Mouse (Mus musculus) testis, postnatal 14 days (tissue): ENCODE results near the gene Rps7.

Experiments
- DNase-seq: peaks from one replicate; pipeline ENCODE4 v3.0.0; 2021; ENCODE audit warnings: low spot score

The Rps7 gene

DNA sequence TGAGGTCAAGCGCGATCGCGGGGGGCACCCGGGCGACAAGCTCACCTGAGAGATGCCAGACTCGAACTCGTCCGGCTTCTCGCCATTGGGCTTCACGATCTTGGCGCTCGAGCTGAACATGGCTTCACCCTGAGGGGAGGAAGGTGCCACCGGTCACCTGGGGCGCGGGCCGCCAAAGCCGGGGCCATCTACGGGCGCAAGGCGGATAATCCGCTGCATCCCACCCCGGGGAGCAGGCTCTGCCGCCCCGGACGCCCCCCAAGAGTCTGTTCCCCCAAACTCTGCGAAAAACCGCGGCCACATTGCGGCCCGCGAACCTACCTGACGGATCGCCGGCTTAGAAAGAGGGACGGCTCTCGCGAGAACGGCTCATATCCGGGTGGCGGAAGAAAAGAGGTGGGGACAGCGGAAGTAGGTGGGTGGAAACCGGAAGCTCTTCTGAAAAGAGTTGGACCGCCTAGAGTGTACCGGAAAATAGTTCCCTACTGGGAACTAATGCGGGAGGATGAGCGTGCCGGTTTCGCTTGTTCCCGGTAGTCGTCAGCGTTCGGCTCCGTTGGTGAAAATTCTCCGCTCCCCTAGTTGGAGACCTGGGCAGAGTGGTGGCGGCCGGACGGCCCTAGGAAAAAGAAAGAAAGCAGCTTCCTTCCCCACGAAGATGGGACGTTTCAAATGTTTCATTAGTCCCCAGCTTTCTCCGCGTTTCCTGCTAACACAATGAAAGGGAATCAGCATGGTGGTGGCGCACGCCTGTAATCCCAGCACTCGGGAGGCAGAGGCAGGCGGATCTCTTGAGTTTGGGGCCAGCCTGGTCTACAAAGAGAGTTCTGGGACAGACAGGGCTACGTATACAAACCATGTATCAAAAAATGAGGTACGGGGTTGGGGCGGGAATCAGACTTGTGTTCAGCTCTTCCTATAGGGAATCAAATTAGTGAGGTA, at the start of gene Rps7:
Rps7 (minus strand) TSS at position 419 of the 942 bp plus-strand sequence.
- DNase-seq: peak; percentile 95

DNA sequence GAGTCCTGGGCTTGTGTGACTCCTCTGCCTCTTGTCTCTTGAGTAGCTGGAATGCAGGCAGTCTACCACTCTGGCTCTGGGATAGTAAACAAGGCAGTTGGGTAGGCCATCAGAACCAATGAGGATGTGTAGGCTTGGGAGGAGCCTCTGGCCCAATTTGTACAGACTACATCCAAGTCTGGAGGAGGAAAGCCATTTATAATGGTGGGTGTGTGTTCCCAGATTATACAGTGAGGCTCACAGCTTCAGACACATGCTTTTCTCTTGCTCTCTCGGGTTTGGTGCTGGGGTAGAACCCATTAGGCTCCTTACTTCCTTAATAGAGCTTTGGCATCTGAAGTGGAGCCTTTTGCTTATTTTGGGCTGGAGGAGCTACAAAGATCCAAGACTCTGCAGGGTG, 48.9 kb upstream of the Rps7 start:
- DNase-seq: no peak

DNA sequence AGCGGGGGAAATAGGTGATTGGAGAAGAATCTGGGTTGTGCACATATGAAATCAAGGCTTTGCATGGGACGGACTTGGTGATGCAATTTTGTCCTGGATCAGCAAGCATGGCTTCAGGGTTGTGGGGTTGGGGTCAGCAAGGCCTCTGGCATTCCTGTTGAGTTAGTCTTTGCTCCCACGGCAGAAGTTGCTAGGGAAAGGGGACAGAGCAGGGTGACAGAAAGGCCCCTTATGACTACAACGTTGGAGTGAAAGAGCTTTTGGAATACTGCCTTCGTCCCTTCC, 40.1 kb upstream of the Rps7 start:
- no peak for DNase-seq

DNA sequence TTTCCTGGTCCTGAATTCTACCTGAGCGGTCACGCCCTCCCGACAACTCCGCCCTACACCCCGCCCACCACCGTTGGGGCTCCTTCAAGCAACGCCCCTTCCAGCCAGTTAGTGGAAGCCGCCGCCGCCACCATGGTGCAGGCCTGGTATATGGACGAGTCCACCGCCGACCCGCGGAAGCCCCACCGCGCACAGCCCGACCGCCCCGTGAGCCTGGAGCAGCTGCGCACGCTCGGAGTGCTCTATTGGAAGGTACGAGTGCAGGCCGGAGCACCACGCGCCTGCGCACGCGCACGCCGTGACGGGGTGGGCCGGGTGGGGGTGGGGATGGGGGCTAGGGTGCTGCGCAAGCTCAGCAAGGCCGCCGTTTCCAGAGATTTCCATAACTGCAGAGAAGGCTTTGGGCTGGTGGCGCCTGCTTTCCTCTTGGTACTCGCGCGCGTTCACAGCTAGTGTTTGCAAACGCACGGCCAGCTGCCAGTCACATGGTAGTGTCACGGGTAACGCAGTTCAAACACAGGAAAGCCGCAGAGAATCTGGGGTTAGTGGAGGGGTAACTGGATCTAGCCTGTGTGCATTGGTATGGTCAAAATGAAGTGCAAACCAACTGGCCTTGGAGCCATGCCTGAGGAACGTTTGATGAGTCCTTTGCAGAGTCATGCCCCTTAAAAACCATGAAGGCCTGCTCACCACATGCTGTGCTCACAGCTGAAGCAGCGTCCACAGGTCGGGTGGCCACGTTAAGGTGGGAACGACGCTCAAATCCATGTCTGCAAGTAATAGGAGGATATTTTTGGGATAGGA, 39.6 kb upstream of the Rps7 start, which contains the start of gene Adi1:
Adi1 (plus strand) TSS at position 111 of the 804 bp plus-strand sequence.
- peak; percentile 85 for DNase-seq

DNA sequence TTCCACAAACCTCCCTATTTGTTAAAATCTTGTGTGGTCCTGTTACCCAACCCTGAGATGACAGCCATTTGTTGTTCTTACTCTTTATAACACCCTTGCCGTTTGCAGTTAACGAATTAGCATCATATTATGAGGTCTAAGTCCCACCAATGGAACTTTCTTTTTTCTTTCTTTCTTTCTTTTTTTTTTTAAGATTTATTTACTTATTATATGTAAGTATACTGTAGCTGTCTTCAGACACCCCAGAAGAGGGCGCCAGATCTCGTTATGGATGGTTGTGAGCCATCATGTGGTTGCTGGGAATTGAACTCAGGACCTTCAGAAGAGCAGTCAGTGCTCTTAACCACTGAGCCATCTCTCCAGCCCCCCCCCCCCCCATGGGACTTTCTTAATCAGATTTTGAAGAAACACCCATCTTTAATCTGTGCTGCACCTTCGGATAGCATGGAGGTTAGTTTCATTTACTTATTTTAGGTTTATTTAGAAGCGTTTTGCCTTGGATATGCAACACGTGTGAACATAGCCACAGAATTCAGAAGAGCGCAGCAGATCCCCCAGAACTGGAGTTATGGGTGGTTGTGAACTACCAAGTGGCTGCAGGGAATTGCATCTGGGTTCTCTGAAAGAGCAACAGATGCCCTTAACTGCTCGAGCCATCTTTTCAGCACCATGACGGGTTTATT, 38.4 kb upstream of the Rps7 start:
- no peak for DNase-seq

DNA sequence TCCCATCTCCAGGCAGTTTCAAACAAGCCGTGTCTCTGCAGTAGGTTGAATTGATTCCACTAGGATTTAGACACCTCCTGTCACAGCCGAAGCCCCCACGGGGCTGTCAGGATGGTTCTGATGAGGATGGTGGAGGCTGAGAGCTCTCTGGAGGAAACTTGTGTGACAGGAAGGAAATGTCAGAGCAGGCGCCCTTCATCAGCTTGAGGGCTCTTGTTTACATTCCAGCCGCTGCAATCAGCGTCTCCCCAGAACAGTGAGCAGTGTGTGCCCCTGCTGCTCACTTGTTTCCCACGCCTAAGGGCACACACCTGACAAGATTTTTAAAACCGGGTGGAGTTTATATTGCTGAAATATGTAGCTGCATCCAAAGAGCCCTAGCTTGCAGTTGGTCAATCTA, 31.5 kb upstream of the Rps7 start:
- DNase-seq: no peak

DNA sequence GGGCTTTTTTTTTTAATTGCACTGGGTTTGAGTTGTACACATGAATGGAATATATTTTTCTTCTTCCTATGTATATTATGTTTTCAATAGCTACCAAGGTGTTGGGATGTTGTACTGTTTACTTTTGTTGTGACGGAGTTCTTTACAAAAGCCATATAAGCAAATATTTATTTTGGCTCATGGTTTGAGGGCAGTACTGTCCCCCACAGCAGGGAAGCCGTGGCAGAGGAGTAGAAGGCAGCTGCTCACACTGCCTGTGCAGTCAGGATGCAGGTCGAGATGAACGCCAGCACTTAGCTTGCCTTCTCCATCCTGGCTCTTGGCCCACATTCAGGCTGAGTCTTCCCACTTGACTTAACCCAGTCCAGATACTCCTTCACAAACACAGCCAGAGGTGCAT, 31.0 kb upstream of the Rps7 start:
- no peak for DNase-seq

DNA sequence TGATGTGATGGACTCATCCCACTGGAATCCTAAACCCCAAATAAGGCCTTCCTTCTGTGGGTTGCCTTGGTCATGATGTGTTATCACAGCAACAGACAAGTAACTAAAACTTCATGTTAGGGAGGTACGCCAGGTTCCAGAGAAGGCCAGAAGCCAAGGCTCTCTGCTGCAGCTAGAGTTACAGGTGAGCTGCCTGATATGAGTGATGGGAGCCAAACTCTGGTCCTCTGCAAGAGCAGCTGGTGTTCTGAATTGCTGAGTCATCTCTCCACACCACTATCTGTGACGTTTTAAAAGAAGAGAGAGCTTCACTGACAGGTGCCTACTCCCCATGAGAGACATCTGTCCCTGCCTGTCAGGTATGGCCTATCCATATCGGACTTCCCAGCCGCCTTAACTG, 26.9 kb upstream of the Rps7 start:
- DNase-seq: no peak

DNA sequence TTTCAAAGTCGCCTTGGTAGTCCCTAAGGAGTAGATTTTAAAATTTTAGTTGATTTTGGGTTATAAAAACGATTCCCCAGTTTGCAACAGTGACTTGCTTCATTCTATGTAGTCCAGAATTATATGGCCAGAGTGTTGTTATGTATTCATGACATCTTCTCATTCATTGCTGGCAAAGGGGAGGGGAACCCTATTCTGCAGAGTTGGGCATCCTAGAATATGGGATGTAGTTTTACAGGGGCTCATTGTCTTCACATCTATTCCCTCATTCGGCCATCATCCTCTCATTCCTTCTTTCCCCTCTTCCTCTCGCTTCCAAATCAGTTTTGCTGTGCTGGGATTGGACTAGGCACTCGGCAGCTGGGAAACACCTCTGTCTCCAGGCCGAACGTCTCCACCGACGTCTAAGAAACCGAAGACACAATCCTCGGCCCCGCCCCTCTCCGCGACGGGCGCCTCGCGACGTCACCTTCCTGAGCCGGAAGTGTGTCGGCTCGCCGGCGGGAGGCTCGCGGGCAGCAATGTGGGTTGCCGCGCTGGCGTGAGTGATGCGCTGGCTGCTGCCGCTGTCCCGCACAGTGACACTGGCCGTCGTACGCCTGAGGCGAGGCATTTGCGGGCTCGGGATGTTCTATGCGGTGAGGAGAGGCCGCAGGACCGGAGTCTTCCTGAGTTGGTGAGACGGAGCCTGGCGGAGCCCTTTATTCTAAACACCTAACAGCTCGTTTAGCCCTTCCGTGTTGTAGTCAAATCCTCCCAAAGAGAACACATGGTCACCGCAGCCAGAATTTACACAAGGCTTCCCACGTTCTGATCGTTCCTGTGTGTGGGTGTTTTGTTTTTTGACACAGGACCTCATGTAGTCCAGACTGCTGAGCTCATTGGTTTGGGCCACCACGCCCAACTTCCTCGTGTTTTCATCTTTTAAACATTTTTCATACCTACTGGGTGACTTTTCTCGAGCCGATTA, 13.7 kb upstream of the Rps7 start, which contains the start of gene Rnaseh1:
Rnaseh1 (plus strand) TSS at position 462 of the 970 bp plus-strand sequence.
- peak; percentile 89 for DNase-seq

DNA sequence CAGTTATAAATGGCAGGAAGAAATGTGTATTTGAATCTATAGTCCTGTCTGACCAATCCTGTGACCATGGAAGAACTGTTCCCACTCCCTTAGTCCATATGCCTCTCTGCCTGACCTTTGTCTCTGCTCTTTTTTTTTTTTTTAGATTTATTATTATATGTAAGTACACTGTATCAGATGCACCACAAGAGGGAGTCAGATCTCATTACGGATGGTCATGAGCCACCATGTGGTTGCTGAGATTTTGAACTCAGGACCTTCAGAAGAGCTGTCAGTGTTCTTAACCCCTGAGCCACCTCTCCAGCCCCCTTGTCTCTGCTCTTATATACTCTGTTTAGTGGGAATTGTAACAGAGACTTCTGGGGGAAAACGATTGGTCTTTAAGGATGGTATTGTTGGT, 3.0 kb upstream of the Rps7 start:
- DNase-seq: no peak

DNA sequence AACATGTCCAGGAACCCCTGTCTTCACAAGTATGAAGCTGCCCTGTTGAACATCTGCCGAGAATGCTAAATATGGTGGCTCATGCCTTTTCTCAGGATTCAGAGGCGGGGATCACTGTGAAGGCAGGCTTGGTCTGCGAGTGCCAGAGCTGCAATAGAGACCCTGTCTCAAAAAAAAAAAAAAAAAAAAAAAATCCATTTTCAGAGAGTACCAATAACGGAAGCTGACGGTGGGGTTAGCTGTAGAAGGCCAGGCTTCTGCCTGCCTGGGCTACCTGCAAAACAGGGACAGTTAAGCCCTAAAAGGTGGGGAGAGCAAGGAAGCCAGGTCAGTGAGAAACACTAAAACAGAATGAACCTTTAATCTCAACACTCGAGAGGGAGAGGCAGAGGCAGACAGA, 790 bp upstream of the Rps7 start:
- no peak for DNase-seq

DNA sequence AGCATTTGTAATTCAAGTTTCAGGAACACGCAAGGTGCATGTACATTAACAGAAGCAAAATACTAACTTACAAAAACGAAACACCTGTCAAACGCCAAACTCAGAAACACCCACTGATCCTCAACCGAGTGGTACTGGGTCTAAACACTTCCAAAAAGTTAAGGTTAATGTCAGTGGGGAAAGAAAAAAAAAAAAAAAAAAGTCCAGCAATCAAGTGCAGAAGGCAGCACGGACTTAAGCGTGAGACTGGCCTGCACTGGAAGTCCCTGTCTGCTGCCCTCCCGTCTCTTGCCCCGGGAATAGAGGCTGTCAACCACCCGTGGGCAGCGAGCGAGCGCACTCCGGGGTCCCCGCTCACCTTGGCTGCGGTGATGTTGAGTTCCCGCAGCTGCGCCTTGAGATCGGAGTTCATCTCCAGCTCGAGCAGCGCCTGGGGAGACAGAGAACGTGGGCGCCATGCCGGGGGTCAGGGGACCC, 657 bp downstream of the Rps7 start:
- DNase-seq: no peak

DNA sequence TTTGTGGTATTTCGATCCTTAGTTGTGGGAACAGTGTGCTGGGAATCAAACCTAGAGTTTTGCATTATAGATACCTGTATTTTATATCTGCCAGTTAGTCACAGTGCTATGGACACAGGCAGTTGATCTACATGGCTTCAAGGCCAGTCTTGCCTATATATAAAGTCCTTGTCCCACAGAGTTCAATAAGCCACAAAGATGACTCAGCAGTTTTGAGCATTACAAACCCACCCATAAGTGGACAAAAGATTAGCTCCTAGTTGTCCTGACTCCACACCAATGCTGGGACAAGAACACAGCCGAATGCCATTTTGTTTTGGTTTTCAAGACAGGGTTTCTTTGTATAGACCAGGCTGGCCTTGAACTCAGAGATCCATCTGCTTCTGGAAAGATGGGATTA, 7.3 kb downstream of the Rps7 start:
- DNase-seq: no peak

DNA sequence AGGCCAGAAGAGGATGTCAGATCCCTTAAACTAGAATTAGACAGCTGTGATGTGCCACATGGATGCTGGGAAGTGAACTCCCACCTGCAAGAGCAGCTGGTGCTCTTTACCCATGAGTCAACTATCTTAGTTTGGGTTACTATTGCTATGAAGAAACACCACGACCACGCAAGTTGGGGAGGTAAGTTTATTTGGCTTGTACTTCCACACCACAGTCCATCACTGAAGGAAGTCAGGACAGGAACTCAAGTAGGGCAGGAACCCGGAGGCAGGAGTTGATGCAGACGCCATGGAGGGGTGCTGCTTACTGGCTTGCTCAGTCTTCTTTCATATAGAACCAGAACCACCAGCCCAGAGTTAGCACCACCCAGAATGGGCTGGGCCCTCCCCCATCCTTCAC, 8.7 kb downstream of the Rps7 start:
- no peak for DNase-seq

DNA sequence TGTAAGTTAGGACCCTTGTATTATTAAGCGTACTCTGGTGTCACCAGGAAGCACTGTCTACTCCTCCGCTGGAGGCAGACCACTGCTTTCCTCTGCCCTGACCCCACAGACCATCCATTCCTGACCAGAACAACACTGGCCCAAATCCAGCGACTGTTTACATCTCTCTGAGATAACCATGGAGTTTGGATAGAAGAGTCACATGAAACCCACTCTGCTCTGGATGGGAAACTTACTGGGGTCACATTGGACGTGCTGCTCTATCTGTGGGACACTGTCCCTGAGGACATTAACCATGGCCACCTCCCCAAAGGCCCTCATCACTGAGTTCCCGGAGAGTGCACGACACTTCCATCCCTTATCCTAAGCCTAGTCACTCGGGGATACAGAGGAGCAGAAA, 10.3 kb downstream of the Rps7 start:
- DNase-seq: no peak

DNA sequence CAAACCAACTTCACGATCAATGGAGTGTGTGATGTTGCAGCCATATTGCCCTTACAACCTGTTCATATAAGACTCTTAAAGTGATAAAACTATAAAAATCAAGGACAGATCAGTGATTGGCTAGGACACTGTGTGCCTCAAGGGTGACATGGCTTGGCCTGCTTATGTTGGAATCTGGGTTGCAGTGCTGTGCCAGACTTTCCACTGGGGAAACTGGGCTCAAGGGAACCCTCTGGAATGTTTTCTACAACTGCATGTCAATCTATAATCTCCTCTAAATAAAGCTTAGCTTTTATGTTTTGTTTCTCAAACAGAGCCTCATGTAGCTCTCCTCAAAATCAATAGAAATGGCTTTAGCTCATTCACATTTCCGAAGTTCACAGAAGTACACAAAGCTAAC, 11.5 kb downstream of the Rps7 start:
- DNase-seq: no peak

DNA sequence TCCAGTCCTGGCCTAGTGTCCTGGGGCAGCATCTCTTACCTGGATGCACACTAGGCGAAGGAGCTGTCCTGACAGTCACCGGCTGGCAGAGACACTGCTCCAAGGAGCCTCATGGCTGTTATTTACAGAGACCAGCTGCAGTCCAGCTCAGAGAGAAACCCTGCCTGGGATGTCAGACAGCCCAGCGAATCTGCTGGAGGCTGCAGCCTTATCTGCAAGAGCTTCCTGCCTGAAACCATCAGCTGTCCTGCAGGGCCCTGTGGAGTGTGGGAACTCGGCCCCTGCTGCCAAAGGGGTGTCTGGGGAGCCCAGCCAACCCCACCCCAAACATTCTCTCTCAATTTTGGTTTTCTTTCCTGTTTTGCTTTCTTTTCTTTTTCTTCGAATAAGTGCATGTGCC, 12.6 kb downstream of the Rps7 start, which contains the start of gene Colec11:
Colec11 (minus strand) TSS at position 183 of the 400 bp plus-strand sequence.
- DNase-seq: no peak

DNA sequence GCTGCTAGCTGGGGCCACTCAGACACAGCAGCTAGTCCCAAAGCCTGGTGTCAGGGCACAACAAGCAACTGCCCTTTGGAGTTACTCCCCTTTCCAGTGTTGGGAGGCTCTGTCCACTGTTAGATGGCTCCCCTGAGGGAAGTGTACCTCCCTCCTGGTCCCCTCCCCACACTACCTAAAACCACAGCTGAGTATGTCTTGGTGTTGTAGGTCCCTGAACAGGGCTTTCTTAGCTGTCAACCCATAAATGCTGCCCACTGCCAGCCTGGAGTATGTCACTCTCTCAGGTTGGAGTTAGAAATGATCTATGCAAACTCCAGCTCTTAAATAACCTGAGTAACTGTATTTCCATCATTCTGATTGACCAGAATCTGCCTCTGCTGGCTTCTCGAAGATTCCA, 13.1 kb downstream of the Rps7 start:
- DNase-seq: no peak

DNA sequence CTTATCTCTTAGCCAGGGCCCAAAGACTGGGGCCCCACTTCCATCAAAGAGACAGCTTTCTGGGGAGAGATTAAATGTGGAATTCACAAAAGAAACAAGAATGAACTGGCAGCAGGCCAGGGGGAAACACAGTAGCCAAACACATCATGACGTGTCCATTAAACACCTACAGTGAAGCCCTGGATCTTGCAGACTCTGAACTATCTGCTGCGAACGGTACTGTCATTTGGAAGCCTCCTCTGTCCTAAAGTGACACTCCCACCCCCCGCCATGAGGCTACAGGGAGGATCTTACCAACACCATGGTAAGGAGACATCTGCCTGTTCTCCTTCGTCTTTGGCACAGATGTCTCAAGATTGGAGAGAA, 13.6 kb downstream of the Rps7 start:
- no peak for DNase-seq

DNA sequence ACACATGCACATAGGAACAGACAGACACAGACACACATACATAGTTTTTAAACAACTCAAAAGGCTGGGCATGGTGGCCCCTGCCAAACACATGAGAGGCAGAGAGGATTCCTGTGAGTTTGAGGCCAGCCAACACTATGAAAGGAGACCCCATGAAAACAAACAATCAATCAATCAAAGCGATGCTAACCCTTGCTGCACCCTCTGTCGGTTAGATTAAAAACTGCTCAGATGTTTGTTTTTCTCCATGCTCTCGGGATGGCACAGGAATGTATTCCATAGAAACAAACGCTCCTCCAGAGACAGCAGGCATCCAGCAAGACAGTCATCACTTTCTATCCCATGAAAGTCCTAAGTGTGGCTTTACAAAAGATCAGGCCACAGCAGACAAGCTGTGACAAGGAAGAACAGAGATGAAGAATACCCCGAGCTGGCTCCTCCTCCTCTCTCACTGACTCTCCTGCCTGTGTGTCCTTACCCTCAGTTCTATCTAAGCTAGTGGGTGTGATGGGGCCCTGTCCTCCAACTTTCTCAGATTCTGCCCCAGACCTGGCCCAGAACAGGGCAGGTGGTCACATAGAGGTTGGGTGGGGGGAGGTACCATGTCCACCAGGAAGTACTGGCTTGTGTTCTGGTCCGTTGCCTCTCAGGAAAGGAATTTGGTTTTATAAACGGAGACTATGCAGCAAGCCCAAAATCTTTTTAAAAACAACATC, 14.1 kb downstream of the Rps7 start:
- DNase-seq: no peak

DNA sequence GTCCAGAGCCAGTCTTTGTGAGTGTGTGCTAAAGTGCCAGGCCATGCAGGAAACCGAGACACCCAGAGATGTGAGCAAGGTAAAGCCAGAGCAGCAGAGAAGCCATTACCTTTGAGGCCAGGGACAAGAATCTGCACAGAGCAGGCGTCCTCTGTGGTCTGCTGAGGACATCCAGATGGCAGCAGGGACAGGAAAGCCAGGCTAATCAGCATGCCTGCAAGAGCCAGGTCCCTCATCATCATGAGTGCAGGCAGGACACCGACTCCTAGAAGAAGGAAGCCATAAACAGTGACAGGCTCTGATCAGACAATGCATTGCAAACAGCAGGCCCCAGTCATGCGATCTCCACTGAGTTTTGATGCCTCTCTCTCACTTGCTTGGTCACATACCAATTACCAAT, 18.5 kb downstream of the Rps7 start:
- DNase-seq: no peak
